Comparison of ENCODE assay signal across 14 mouse cellular contexts in genomic region chr2:170028488-170029303, GRCm38 (mm10).
DNase-seq lines count a peak whose midpoint lies in the region; ATAC-seq lines count a peak whose summit lies in the region.
"Had no signal": no experiment of that assay in that cellular context is flagged by ENCODE, and none has a peak within 500 bp of the region (broad histone marks: within the 10 kb centered on the region; RNA-seq: fewer than 3 reads in every experiment).

No protein-coding gene starts in this region.

- 0 out of 2 replicates have a peak, but pooled peaks cover 3% of the 10 kb centered on the region for H3K9me3 ChIP-seq in midbrain, embryonic 13.5 days
- no peaks in the 10 kb centered on the region; the same call in 1 of the 2 replicates for H3K9me3 ChIP-seq in midbrain, embryonic 11.5 days (ENCODE audit: control insufficient read depth, low read length)
- no peaks in the 10 kb centered on the region for H3K9me3 ChIP-seq in forebrain, embryonic 15.5 days
- H3K9me3 ChIP-seq in hindbrain, embryonic 16.5 days (ENCODE audit: control insufficient read depth, low read length) = peaks cover 3% of the 10 kb centered on the region; the same call in 1 of the 2 replicates
- H3K9me3 ChIP-seq in intestine, embryonic 15.5 days = no peaks in the 10 kb centered on the region

- H3K27me3 ChIP-seq in midbrain, embryonic 13.5 days = no peaks in the 10 kb centered on the region
- no peaks in the 10 kb centered on the region for H3K27me3 ChIP-seq in midbrain, embryonic 11.5 days (ENCODE audit: control insufficient read depth, insufficient read depth, low read length)
- peaks cover 15% of the 10 kb centered on the region; the same call in 1 of the 2 replicates for H3K27me3 ChIP-seq in forebrain, embryonic 15.5 days
- H3K27me3 ChIP-seq in hindbrain, embryonic 16.5 days (replicated peaks; ENCODE audit: control insufficient read depth, insufficient read depth, low read length) = no peaks in the 10 kb centered on the region
- H3K27me3 ChIP-seq in intestine, embryonic 15.5 days (replicated peaks) = no peaks in the 10 kb centered on the region
- H3K27me3 ChIP-seq: limb, embryonic 12.5 days had no signal

- H3K4me1 ChIP-seq in midbrain, embryonic 13.5 days (replicated peaks) = peaks cover 9% of the 10 kb centered on the region; the same call in 1 of the 2 replicates
- H3K4me1 ChIP-seq in midbrain, embryonic 11.5 days (ENCODE audit: control insufficient read depth, insufficient read depth, low read length) = no peaks in the 10 kb centered on the region
- peaks cover 7% of the 10 kb centered on the region for H3K4me1 ChIP-seq in forebrain, embryonic 15.5 days
- no peaks in the 10 kb centered on the region for H3K4me1 ChIP-seq in hindbrain, embryonic 16.5 days (ENCODE audit: control insufficient read depth, insufficient read depth, low read depth, low read length)
- peaks cover 5% of the 10 kb centered on the region for H3K4me1 ChIP-seq in intestine, embryonic 15.5 days (replicated peaks)

- no peaks in the 10 kb centered on the region for H3K36me3 ChIP-seq in midbrain, embryonic 13.5 days
- no peaks in the 10 kb centered on the region for H3K36me3 ChIP-seq in midbrain, embryonic 11.5 days (ENCODE audit: control insufficient read depth, insufficient read depth, low read length)
- H3K36me3 ChIP-seq in forebrain, embryonic 15.5 days = no peaks in the 10 kb centered on the region
- no peaks in the 10 kb centered on the region for H3K36me3 ChIP-seq in hindbrain, embryonic 16.5 days (ENCODE audit: control insufficient read depth, insufficient read depth, low read length)
- no peaks in the 10 kb centered on the region for H3K36me3 ChIP-seq in intestine, embryonic 15.5 days
- H3K36me3 ChIP-seq: limb, embryonic 12.5 days had no signal

- ATAC-seq in midbrain, embryonic 13.5 days = no peak; the same call in 1 of the 2 replicates
- no peak for ATAC-seq in midbrain, embryonic 11.5 days (ENCODE audit: low FRiP score)
- peak; percentile 32; the same call in 1 of the 2 replicates for ATAC-seq in forebrain, embryonic 15.5 days (replicated peaks)
- peak; percentile 30; the same call in 1 of the 2 replicates for ATAC-seq in hindbrain, embryonic 16.5 days
- no peak for ATAC-seq in intestine, embryonic 15.5 days

- peak overlapping the region; percentile 23 for H3K4me2 ChIP-seq in midbrain, embryonic 13.5 days (replicated peaks)
- H3K4me2 ChIP-seq in midbrain, embryonic 11.5 days = no peak overlapping the region
- peak overlapping the region; percentile 29 for H3K4me2 ChIP-seq in forebrain, embryonic 15.5 days (replicated peaks)
- H3K4me2 ChIP-seq in hindbrain, embryonic 16.5 days (ENCODE audit: low read length) = peak overlapping the region; percentile 45
- H3K4me2 ChIP-seq in intestine, embryonic 15.5 days (replicated peaks) = no peak overlapping the region
- H3K4me2 ChIP-seq: limb, embryonic 12.5 days had no signal

- no peak overlapping the region for H3K27ac ChIP-seq in midbrain, embryonic 13.5 days
- H3K27ac ChIP-seq in midbrain, embryonic 11.5 days (ENCODE audit: low read depth, low read length) = no peak overlapping the region
- 0 out of 2 replicates have a peak overlapping the region, but pooled peaks have one; percentile 17 for H3K27ac ChIP-seq in forebrain, embryonic 15.5 days (replicated peaks)
- H3K27ac ChIP-seq in hindbrain, embryonic 16.5 days (ENCODE audit: low read depth, low read length) = no peak overlapping the region
- H3K27ac ChIP-seq in intestine, embryonic 15.5 days = no peak overlapping the region
- H3K27ac ChIP-seq: heart, adult 2 months; limb, embryonic 12.5 days had no signal

- 56% methylated on average over 24 of the region's 24 CpGs for WGBS in midbrain, embryonic 13.5 days
- WGBS in midbrain, embryonic 11.5 days = 78% methylated on average over 22 of the region's 24 CpGs
- 28% methylated on average over 24 of the region's 24 CpGs for WGBS in forebrain, embryonic 15.5 days
- WGBS in hindbrain, embryonic 16.5 days = 43% methylated on average over 23 of the region's 24 CpGs
- WGBS in intestine, embryonic 15.5 days = 89% methylated on average over 24 of the region's 24 CpGs

- DNase-seq in midbrain, embryonic 11.5 days (ENCODE audit: low spot score, missing footprints) = no peak
- DNase-seq in retina, postnatal 1 day = peak; percentile 87
- DNase-seq in frontal cortex, adult 2 months (ENCODE audit: extremely low spot score in 1 of 2, low spot score in 1 of 2) = no peak
- no peak for DNase-seq in urinary bladder, postnatal 10 days (ENCODE audit: low spot score)
- DNase-seq: cerebellum, adult 18-20 months; heart, adult 2 months; kidney, adult 9 months; lung, adult 2 months; right cerebral cortex, postnatal 14 days had no signal

- H3K9ac ChIP-seq in midbrain, embryonic 13.5 days (replicated peaks) = no peak overlapping the region
- no peak overlapping the region for H3K9ac ChIP-seq in midbrain, embryonic 11.5 days (ENCODE audit: low read length)
- no peak overlapping the region for H3K9ac ChIP-seq in forebrain, embryonic 15.5 days (replicated peaks)
- H3K9ac ChIP-seq in hindbrain, embryonic 16.5 days (ENCODE audit: low read depth, low read length) = no peak overlapping the region
- no peak overlapping the region for H3K9ac ChIP-seq in intestine, embryonic 15.5 days
- H3K9ac ChIP-seq: limb, embryonic 12.5 days had no signal

- no peak overlapping the region for H3K4me3 ChIP-seq in midbrain, embryonic 13.5 days (replicated peaks)
- no peak overlapping the region for H3K4me3 ChIP-seq in midbrain, embryonic 11.5 days (ENCODE audit: low read depth, low read length)
- peak overlapping the region; percentile 14 for H3K4me3 ChIP-seq in forebrain, embryonic 15.5 days
- H3K4me3 ChIP-seq in hindbrain, embryonic 16.5 days (ENCODE audit: low read length) = no peak overlapping the region
- no peak overlapping the region for H3K4me3 ChIP-seq in intestine, embryonic 15.5 days (replicated peaks)
- H3K4me3 ChIP-seq: heart, adult 2 months; limb, embryonic 12.5 days had no signal

Comparison
In these comparisons a context has a peak if more than half of its experiments do, and no peak if none do; other contexts are left out.
1. H3K4me2 ChIP-seq: peak in midbrain, embryonic 13.5 days (single experiment), forebrain, embryonic 15.5 days (single experiment) and hindbrain, embryonic 16.5 days (single experiment); none in midbrain, embryonic 11.5 days (single experiment) and intestine, embryonic 15.5 days (single experiment).
2. ATAC-seq: peak in forebrain, embryonic 15.5 days (single experiment) and hindbrain, embryonic 16.5 days (single experiment); none in midbrain, embryonic 13.5 days (single experiment), midbrain, embryonic 11.5 days (single experiment) and intestine, embryonic 15.5 days (single experiment).